Mouse (Mus musculus): ENCODE results near the gene Fryl.

DNA sequence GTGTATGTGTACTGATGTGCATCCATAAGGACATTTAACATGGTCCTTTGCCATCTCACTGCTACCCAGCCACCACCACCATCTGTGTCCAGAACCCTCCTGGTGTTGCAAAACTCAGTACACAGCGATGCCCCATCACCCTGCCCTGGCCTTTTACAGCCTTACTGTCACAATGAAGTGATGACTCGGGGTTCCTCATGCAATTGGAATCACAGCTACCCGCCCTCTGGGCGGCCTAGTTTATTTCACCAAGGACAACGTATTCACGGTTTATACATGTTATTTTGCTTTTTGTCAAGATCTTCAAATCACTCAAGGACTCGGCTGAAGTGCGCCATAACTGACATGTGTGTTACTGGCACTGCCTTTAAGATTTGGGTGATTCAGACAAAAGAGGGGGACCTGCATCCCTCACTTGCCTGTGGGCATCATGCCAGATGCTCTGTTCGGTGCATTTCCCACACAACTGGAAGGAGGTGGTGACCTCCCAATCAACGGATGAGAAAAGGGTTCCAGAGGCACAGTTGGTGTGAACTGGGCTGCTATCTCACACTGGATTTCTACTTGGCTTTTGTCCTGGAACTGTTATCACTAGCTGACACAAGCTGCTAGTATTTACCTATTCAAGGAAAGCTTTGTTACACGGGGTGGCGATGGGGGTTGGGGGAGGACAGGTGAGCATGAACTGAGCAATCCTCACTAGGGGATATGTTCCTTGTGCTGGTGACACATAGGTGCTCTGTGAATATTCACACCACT, 27.9 kb downstream of the Fryl start:
- TF ChIP-seq POLR2A (IDR thresholded peaks at IDR 0.05; ENCODE audit: borderline replicate concordance, extremely low read depth, insufficient read depth, insufficient read length, poor library complexity, severe bottlenecking) (no peak), CTCF (IDR thresholded peaks at IDR 0.05; ENCODE audit: borderline replicate concordance, extremely low read depth, insufficient read depth, insufficient read length) (no peak)

All from brain, embryonic 14.5 days (tissue).